Mouse (Mus musculus) spleen, embryonic (tissue): ENCODE measurements around the gene Kiss1r.

ENCODE experiments used
- CTCF ChIA-PET: fragments of 350-600 bp; sonication (Branson Sonifier 250); formaldehyde crosslinking; loops from one replicate; lab custom pipeline; 2022; lab: Charles Lee

Kiss1r gene

DNA sequence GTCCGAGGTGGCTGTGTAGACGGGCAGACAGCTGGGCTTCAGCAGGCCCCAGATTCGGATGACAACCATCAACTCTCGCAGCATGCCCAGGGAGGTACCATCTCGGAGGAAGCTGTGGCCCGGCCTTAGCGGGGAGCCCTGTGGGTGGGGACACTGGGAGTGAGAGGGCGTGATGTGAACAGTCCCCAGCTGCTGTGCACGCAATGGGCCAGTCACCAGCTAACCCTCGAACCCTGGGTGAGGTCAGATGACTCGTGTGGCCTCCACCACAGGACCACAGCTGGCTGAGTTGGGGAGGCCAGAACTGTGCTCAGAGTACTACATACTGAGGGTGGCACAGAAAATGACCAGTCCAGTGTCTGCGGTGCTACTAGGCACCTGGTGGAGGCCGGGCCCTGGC, 20.0 kb upstream of the Kiss1r start:
- CTCF ChIA-PET: interaction anchor here (0.8 kb wide), 1 partner anchor 13 kb away, joined by 3 read pairs; no protein-coding TSS in a partner anchor

DNA sequence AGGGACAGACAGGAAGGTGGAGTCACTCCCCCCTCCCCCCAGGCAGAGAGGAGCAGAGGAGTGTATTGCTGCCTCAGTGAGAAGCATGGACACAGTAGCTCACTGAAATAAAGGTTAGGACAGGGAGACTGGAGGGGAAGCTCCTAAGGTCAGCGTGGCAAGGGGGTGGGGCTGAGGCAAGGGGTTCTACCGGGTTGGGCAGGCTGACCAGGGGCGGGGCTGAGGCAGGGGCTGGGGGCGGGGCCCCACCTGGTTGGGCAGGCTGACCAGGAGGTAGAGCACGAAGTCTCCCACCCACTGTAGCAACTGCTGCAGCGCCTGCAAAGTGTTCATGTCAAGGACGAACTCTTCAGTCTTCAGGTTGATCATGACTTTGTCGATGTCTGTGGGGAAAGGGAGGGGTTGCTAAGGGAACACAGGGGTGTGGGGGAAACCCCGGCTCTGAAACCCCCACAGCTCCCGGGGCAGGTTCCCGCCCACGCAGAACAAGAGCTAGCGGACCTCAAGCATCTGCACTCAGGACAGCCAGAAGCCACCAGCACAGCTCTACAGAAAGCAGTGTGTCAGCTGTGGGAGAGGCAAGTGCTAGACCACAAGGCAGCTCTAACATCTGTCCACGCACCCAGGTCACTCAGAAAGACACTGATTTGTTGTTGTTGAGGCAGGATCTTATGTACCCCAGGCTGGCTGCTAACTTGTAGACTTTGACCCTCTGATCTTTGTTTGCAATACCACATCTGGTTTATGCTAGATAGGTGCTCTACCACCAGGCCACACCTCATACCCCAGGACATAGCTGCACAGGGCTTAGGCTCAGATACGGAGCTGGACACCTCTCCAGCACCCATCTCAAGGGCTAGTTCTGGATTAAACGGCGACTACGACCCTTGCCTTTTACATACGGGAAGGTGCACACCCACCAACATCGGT, 19.2 kb upstream of the Kiss1r start:
- CTCF ChIA-PET: interaction anchor here (0.6 kb wide), 1 partner anchor 1337 kb away, joined by 3 read pairs; no protein-coding TSS in a partner anchor

DNA sequence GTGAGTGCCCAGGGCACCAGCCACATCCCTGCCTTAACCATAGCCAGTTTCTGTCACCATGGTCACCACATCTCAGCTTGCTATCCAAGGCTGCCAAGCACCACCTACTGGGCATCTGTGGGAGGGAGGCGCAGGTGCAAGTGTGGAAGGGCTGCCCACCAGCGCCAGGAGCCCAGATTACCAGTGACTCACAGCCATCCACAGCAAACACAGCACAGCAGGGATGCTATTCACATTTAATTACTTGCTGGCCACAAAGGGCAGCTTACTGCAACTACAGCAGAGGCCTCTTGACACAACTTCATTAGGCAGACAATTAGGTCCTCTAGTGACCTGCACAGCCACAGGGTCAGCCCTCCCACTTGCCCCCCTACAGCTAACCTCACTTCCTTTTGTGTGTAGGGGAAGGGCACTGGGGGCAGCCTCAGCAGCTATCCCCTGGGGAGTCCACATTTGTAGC, 15.8 kb upstream of the Kiss1r start:
- CTCF ChIA-PET: interaction anchor here (0.5 kb wide), 1 partner anchor 45 kb away, joined by 3 read pairs; no protein-coding TSS in a partner anchor

DNA sequence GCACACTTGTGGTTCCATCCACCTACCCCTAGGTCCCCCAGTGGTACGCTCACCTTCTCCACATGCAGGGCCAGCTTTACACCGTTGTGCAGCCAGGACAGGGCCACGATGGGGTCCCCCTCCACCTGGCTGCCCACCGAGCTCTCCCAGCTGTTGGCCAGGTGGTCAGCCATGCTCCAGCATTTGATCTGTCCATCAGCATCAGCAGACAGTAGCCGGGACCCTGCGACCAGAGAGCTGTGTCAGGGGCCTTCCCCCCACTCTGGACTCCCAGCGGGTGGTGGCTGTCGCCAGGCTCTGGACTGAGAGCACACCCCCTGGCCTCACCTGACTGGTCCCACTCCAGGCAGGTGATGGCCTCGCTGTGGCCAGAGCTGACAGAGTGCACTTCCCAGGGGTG, 10.1 kb upstream of the Kiss1r start:
- CTCF ChIA-PET: interaction anchor here (0.6 to 1.4 kb wide), 2 partner anchors 20 to 23 kb away, joined by 3 read pairs; no protein-coding TSS in a partner anchor

DNA sequence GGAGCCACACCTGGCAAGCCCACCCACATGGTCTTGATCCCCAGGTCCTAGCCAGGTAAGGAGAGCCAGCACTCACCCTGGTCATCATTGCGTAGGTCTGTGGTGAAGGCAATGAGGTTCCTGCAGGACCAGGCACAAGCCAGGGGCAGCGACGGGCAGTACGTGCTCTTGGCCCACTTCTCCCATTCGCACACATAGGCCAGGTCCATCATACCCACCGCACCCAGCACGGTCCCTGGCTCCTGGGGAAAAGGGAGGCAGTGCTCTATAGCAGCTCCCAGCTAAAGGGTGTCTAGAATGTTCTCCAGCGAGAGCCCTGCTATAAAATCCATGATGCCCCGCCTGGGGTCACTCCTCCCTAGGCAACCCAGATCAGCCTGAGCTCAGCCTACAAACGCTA, 9.4 kb upstream of the Kiss1r start:
- CTCF ChIA-PET: interaction anchor here (0.6 kb wide), 1 partner anchor 20 kb away, joined by 3 read pairs; no protein-coding TSS in a partner anchor

DNA sequence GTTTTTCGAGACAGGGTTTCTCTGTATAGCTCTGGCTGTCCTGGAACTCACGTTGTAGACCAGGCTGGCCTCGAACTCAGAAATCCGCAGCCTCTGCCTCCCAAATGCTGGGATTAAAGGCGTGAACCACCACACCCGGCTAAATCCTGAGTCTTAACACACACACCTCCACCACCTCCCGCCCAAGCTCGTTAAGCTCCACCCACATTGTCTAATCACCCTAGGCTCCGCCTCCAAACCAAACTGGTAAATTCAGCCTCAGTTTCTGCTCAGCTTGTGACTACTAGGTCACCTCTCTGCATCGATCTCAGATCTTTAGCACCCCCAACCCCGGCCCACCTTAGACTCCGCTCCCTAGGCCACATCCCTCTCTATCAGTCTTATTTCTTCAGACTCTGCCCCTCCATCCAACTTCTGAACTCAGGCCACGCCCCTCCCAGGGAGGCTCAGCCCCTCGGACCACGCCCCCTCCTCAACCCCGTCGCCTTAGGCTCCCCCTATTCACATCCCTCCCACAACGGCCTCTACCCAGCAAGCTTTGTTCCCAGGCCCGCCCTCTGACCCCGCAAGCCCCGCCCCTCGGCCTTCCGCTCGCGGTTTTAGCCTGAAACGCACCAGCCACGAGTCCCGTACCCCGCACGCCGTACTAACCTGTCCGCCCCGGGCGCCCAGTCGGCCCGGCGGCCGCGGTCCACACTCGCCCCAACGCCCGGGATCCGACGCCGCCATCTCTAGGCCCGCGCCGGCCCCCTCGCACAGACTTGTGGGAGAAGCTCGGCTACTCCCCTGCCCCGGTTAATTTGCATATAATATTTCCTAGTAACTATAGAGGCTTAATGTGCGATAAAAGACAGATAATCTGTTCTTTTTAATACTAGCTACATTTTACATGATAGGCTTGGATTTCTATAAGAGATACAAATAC, 8.3 kb upstream of the Kiss1r start, which contains the start of gene Med16:
TSS of gene Med16 (minus strand) at position 757 of the 925 bp plus-strand sequence.
- CTCF ChIA-PET: interaction anchor here (0.6 to 0.7 kb wide), 2 partner anchors 13 to 396 kb away, joined by 3 read pairs; no protein-coding TSS in a partner anchor

DNA sequence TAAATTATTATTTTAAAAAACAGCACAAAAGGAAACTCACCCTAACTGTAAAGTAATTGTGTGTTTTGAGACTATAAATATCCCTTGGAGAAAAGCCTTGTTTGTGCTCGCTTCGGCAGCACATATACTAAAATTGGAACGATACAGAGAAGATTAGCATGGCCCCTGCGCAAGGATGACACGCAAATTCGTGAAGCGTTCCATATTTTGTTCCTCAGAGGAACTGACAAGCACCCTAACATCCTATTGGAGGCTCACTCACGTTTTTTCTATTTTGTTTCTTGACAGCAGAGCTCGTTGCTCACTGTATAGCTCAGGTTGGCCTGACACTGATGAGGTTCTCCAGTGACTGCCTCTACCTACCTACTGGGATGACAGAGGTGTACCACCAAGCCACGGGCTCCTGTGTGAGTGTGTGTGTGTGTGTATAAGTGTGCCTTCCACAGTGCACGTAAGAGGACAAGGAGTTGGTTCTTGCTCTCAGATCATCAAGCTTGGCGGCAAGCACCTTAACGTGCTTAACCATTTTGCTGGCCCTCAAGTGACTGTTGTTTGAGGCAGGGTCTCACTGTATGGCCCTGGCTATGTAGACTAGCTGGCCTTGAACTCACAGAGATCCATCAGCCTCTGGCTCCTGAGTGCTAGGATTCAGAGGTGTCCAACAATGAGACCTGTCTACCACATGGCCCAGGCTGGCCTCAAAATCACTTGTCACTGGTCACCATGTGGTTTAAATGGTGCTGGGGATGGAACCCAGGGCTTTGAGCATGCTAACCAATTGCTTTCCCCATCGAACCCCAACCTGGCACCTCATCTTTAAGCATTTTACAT, 7.5 kb upstream of the Kiss1r start:
- CTCF ChIA-PET: interaction anchor here (0.6 kb wide), 2 partner anchors 37 to 151 kb away, joined by 3 read pairs; no protein-coding TSS in a partner anchor

DNA sequence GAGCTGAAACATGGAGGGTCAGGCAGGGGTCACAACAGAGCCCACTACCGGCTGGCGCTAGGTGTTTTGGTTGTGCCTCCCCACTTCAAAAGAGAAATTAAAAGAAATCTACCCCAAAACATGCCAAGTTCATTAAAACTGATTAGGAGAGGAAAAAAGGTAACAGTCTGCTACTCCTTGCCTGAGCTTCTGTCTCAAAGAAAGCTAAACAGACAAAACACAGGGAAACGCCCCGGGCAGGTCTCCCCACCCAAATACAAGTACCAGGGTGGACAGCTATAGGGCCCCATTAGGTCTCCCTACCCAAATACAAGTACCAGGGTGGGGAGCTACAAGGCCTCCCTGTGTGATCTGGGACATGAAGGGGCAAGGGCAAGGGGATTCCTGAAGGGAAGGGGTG, 6.2 kb upstream of the Kiss1r start, which contains the start of gene Gm26602:
TSS of gene Gm26602 (plus strand) at position 301 of the 400 bp plus-strand sequence.
- CTCF ChIA-PET: interaction anchor here (0.6 to 1.8 kb wide), 3 partner anchors 12 to 76 kb away, joined by 3 to 8 read pairs (median 3); no protein-coding TSS in a partner anchor

DNA sequence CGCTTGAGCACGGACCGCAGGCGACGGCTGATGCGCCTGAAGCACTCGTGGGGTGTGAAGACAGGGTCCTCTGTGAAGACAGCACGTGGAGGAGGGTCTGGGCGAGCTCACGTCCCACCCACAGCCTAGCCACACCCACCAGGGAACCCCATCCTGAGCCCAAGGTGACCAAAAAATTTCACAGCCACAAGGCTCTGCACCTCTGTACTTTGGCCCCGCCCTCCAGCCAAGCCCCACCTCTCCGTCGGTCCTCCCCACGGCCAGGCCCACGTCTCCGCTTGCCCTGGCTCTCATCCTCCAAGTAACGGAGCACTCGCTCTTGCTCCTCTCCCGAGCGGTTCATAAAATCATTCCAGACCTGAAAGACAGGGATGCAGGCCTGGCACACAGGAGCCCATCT, 4.4 kb upstream of the Kiss1r start:
- CTCF ChIA-PET: no interaction called here

DNA sequence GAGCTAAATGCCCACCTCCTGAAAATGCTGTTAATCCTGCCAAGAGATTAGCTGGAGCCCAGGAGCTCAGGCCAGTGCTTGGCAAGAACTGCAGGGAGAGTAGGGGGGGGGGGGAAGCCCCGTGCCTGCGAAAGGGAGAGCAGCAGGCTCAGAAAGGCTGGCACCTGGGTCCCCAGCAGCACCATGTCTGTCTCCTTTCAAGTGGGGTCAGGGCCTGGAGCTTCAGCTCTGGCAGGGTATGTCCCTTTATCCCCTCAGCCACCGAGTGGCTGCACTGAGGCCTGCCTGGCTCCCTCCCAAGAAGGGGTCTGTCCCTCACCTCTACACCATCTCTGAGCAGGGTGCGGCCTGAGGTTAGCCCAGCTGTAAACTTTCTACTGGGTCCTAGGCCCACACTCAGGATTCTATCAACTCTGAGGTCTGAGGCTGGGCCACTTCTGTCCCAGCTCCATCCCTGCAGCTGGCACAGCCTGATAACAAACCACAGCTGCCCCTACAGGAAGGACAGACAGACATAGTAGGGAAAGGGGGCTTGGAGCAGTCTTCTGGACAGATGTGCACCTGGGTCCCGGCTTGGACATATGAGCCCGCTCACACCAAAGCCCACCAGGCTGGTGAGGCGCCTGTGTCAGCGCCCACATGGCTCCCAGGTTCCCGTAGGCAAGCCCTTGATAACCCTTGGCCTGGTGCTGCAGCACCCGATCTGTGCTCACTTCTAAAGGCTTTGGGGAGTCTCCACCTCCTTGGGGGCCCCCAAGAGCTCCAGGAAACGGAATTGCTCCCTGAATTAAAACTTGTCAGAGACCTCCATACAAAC, 2.4 kb upstream of the Kiss1r start:
- CTCF ChIA-PET: interaction anchor here (0.5 to 1.2 kb wide), 5 partner anchors 10 to 327 kb away, joined by 3 to 8 read pairs (median 4); no protein-coding TSS in a partner anchor

DNA sequence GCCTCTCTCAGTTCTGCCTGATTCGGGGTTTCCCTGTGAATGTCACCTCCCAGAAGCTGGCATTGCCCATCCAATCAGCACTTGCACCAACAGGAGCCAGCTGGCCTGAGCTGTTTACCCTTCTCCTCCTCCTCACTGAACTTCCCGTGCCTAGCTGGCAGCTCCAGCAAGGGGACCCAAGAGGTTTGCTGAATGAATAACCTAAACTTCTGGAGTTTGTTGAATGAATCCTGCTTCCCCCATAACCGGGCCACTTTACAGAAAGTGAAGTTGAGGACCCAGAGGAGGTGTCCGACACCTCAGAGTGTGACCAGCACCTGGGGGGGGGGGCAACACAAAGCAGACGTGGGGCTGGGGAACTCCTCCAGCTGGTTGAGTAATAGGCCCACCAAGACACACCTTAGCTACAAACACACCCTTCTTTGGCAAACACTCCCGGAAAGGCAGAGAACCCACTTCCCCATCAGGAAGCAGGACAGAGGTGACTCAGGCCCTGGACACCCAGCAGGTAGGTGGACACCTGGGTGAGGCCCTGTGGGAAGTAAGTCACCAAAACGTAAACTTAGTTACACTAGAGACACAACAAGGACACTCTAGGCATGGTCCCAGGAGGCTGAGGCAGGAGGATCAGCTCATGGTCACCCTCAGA, 1.7 kb upstream of the Kiss1r start:
- CTCF ChIA-PET: interaction anchor here (1.2 kb wide), 1 partner anchor 9 kb away, joined by 7 read pairs; no protein-coding TSS in a partner anchor

DNA sequence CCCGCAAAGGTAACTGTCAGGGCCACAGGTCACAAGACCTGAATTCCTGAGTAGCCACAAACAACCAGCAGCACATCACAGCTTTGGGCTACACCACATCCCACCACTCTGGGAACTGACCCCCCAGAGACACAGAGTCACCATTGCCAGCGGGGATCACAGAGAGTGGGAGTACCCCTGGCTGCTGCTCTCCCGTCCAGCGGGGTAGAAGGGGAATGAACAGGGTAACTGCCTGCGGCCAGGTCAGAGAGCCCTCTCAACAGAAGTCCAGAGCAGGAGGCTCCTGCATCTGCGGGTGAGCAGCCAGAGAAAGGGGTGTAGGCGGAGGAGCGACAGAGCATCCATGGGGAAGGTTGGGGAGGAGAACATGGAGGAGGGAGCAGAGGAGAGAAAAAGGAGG, 690 bp upstream of the Kiss1r start:
- CTCF ChIA-PET: no interaction called here

DNA sequence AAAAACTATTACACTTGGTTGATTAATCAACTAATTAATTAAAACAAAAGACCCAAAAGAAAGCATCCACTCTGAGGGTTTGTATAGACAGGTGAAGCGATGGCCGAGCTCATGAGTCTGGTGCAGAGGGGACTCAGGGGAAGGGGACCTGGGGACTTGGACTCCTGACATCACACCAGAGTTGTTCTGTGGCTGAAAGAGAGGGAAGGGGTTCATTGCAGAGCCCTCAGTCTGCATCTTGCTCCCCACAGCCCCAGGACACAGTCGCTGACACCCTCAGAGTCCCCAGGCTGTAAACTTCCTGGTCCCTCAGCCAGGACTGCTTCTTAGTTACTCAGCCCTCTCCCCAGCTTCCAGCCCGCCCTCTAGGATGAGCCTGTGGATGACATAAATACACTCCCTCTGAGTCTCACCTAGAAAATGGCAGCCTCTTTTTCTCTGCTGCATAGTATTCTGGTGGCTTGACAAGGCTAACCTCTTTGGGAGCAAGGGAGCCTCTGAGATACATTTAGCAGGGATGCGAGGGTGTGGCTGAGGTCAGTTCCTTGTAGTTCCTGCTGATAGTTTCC, 845 bp downstream of the Kiss1r start:
- CTCF ChIA-PET: no interaction called here

DNA sequence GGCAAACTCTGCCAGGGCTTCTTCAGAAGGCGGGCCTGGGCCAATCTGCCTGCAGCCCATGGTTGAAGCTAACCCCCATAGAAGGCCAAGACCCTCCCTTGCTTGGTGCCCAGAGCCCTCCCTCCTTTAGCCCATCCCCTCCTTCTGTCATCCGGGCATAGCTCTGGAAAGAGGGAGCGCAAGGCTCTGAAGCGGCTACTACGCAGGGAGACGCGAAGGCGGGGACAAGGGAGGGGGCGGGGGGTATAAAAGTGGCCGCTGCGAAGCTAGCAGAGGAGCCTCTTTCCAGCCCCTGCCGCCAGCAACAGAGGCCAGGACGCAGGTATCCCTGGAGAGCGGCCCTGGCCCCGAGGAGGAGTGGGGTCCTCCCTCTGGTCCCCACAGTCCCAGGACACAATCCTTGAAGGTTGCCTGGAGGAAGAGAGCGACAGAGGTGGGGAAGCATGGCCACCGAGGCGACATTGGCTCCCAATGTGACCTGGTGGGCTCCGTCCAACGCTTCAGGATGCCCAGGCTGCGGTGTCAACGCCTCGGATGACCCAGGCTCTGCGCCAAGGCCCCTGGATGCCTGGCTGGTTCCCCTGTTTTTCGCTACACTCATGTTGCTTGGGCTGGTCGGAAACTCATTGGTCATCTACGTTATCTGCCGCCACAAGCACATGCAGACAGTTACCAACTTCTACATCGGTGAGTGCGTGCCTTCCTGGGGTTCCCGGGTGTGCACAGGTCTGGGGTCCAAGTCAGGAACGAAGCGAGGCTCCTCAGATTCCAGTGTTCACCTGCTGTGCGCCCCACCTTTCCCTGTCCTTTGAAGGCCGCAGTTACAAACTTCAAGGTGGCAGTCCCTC, 1.7 kb downstream of the Kiss1r start:
- CTCF ChIA-PET: no interaction called here

DNA sequence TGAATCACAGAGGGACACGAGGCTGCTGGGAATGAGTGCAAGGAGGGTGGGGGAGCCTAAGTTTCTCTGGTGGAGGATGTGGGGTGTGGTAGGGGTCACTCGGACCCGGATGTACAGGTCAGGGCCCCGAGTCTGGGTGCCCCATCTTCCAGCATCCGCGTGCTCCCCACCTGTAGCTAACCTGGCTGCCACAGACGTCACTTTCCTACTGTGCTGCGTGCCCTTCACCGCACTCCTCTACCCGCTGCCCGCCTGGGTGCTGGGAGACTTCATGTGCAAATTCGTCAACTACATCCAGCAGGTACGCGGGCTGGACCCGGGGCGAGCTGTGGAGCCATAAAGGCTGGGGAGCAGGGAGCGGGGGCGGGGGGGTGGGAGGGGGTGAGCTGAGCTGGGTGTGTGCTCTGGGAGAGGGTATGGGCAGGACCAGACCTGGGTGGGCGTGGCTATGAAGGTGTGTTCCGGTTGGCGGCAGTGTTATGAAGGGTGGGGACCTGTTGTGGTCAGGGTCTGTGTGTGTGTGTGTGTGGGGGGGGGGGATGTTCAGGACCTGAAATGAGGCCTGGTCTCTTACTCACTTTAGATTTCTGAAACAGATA, 2.6 kb downstream of the Kiss1r start:
- CTCF ChIA-PET: no interaction called here

DNA sequence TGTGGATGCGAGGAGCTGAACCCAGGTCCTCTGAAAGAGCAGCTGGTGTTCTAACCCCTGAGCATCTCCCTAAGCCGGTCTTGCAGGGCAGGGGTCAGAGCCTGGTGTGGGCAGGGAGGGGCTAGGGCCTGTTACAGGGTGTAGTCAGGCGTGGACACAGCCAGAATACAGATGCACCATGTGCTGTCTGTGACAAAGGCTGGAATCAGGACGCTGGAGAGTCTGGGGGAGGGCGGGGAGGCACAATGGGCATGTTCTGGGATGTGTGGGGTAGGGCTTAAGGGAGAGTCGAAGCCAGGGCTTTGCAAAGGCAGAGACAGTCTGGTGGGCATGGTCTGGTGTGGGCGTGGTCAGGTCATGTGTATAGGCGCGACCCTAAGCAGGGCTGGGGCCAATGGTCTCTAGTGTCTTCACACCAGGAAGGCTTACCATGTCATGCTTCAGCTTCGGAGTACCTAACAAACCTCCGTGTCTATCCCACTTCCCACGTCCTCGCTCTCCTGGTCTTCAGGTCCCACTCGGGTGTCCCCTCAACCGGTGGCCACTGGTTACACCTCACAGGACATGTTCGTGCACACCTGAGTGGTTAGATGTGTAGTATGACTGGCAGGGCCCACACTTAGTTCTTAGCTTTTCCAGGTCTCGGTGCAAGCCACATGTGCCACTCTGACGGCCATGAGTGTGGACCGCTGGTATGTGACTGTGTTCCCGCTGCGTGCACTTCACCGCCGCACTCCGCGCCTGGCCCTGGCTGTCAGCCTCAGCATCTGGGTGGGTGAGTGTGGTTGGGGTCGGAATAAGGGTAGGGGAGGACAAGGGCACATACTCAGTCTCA, 3.5 kb downstream of the Kiss1r start:
- CTCF ChIA-PET: interaction anchor here (0.5 to 1.0 kb wide), 4 partner anchors 30 to 987 kb away, joined by 3 to 4 read pairs (median 3); partner anchors contain the start of gene Cfd
